Mouse (Mus musculus) adrenal gland, adult (tissue): ENCODE data around the gene Gucy2c.
A peak's percentile ranks its signal among the peaks of the same experiment; 100 is the strongest.

ENCODE experiments used
- DNase-seq, 2 experiments: peaks; one replicate each; pipeline ENCODE4 v3.0.0; 2022 to 2023; ENCODE audit warnings: low spot score in 1 of 2; ENCODE audit not compliant: inconsistent age in 2 of 2

Gucy2c gene

GRCm38 (mm10) chr6:136781377-136781986 is at the start of gene Gucy2c:
Gene Gucy2c (minus strand): TSS chr6:136781765.
- DNase-seq = no peak

- peak in 1 of 2 experiments; percentile 50 for DNase-seq
These were observed 47.1 kb upstream of the Gucy2c start for GRCm38 (mm10) chr6:136828681-136829080.

GRCm38 (mm10) chr6:136827881-136828561 is 46.5 kb upstream of the Gucy2c start, which contains the start of gene Wbp11:
Gene Wbp11 (minus strand): TSS chr6:136828233.
- peak; percentile 97 to 98 for DNase-seq

GRCm38 (mm10) chr6:136827516-136827880 is 45.9 kb upstream of the Gucy2c start, which contains the start of gene BC049715:
Gene BC049715 (plus strand): TSS chr6:136827626.
- no peak for DNase-seq

GRCm38 (mm10) chr6:136827116-136827515 is 45.6 kb upstream of the Gucy2c start:
- no peak for DNase-seq

GRCm38 (mm10) chr6:136824987-136825386 is 43.4 kb upstream of the Gucy2c start:
- DNase-seq = no peak

GRCm38 (mm10) chr6:136821086-136821485 is 39.5 kb upstream of the Gucy2c start:
- no peak for DNase-seq

- no peak for DNase-seq
These were observed 38.8 kb upstream of the Gucy2c start for GRCm38 (mm10) chr6:136820381-136820780.

- DNase-seq = no peak
These were observed 36.0 kb upstream of the Gucy2c start for GRCm38 (mm10) chr6:136817549-136817948.

- no peak for DNase-seq
These were observed 35.3 kb upstream of the Gucy2c start for GRCm38 (mm10) chr6:136816826-136817225.

GRCm38 (mm10) chr6:136815381-136815780 is 33.8 kb upstream of the Gucy2c start:
- no peak for DNase-seq

GRCm38 (mm10) chr6:136813117-136813516 is 31.6 kb upstream of the Gucy2c start:
- DNase-seq = peak in 1 of 2 experiments; percentile 54

GRCm38 (mm10) chr6:136811196-136811595 is 29.6 kb upstream of the Gucy2c start:
- no peak for DNase-seq

- DNase-seq = peak in 1 of 2 experiments; percentile 55
These were observed 28.1 kb upstream of the Gucy2c start for GRCm38 (mm10) chr6:136809673-136810072.

GRCm38 (mm10) chr6:136809077-136809476 is 27.5 kb upstream of the Gucy2c start:
- DNase-seq = peak; percentile 71 to 92

- DNase-seq = peak in 1 of 2 experiments; percentile 74
These were observed 27.1 kb upstream of the Gucy2c start for GRCm38 (mm10) chr6:136808631-136809046.

GRCm38 (mm10) chr6:136808014-136808417 is 26.5 kb upstream of the Gucy2c start, which contains the start of gene H2afj:
Gene H2afj (plus strand): TSS chr6:136808244.
- DNase-seq = peak; percentile 98 to 99

- DNase-seq = no peak
These were observed 25.9 kb upstream of the Gucy2c start for GRCm38 (mm10) chr6:136807395-136808013.

GRCm38 (mm10) chr6:136806819-136807218 is 25.3 kb upstream of the Gucy2c start:
- DNase-seq = no peak

GRCm38 (mm10) chr6:136805409-136805775 is 23.8 kb upstream of the Gucy2c start:
- no peak for DNase-seq

GRCm38 (mm10) chr6:136804705-136805408 is 23.3 kb upstream of the Gucy2c start:
- no peak for DNase-seq
